Mouse (Mus musculus): ENCODE measurements around the gene Akr1d1.

Akr1d1 gene

GRCm38 (mm10) chr6:37563861-37564260 lies 33.9 kb downstream of the Akr1d1 start:
- DNase-seq (ENCODE audit: low spot score in 2 of 2): no peak

GRCm38 (mm10) chr6:37567363-37567762 lies 37.4 kb downstream of the Akr1d1 start:
- DNase-seq (ENCODE audit: low spot score in 2 of 2): no peak

GRCm38 (mm10) chr6:37571939-37572338 lies 42.0 kb downstream of the Akr1d1 start:
- DNase-seq (ENCODE audit: low spot score in 2 of 2): no peak

- no peak for DNase-seq (ENCODE audit: low spot score in 2 of 2)
Measured at GRCm38 (mm10) chr6:37572935-37573334, 43.0 kb downstream of the Akr1d1 start.

- DNase-seq (ENCODE audit: low spot score in 2 of 2): no peak
Measured at GRCm38 (mm10) chr6:37580476-37580875, 50.5 kb downstream of the Akr1d1 start.

GRCm38 (mm10) chr6:37589340-37589962 lies 59.5 kb downstream of the Akr1d1 start:
- peak; percentile 52 to 82 for DNase-seq (ENCODE audit: low spot score in 2 of 2)

- DNase-seq (ENCODE audit: low spot score in 2 of 2): no peak
Measured at GRCm38 (mm10) chr6:37590800-37591199, 60.8 kb downstream of the Akr1d1 start.

- peak; percentile 35 to 57 for DNase-seq (ENCODE audit: low spot score in 2 of 2)
Measured at GRCm38 (mm10) chr6:37592101-37593032, 62.4 kb downstream of the Akr1d1 start.

- no peak for DNase-seq (ENCODE audit: low spot score in 2 of 2)
Measured at GRCm38 (mm10) chr6:37593033-37593374, 63.0 kb downstream of the Akr1d1 start.

GRCm38 (mm10) chr6:37593551-37594089 lies 63.6 kb downstream of the Akr1d1 start:
- no peak for DNase-seq (ENCODE audit: low spot score in 2 of 2)

- DNase-seq (ENCODE audit: low spot score in 2 of 2): no peak
Measured at GRCm38 (mm10) chr6:37597088-37597487, 67.1 kb downstream of the Akr1d1 start.

GRCm38 (mm10) chr6:37598033-37598432 lies 68.1 kb downstream of the Akr1d1 start:
- no peak for DNase-seq (ENCODE audit: low spot score in 2 of 2)

GRCm38 (mm10) chr6:37600976-37601498 lies 71.1 kb downstream of the Akr1d1 start:
- DNase-seq (ENCODE audit: low spot score in 2 of 2): no peak

- DNase-seq (ENCODE audit: low spot score in 2 of 2): no peak
Measured at GRCm38 (mm10) chr6:37602857-37603765, 73.1 kb downstream of the Akr1d1 start.

GRCm38 (mm10) chr6:37604178-37604883 lies 74.4 kb downstream of the Akr1d1 start:
- no peak for DNase-seq (ENCODE audit: low spot score in 2 of 2)

GRCm38 (mm10) chr6:37604884-37605269 lies 74.9 kb downstream of the Akr1d1 start:
- no peak for DNase-seq (ENCODE audit: low spot score in 2 of 2)

- no peak for DNase-seq (ENCODE audit: low spot score in 2 of 2)
Measured at GRCm38 (mm10) chr6:37607511-37608289, 77.7 kb downstream of the Akr1d1 start.

- DNase-seq (ENCODE audit: low spot score in 2 of 2): no peak
Measured at GRCm38 (mm10) chr6:37612603-37613284, 82.8 kb downstream of the Akr1d1 start.

GRCm38 (mm10) chr6:37615490-37615889 lies 85.5 kb downstream of the Akr1d1 start:
- DNase-seq (ENCODE audit: low spot score in 2 of 2): no peak
